Mouse (Mus musculus) stomach, postnatal 0 days (tissue): ENCODE measurements around the gene Chic1. TPM values are rescaled to one million over a fixed set of nuclear protein-coding genes. Genes with fewer than 3 reads are reported as not detected.

ENCODE experiments used
- ATAC-seq: fragments of 200-750 bp; cut with Nextera tagmentation; 2 replicates; pipeline ENCODE4 v1.8.0; 2017; ENCODE audit not compliant: low FRiP score, low TSS enrichment
- DNase-seq: peaks from one replicate; pipeline ENCODE4 v3.0.0-alpha.2; 2016; ENCODE audit warnings: low spot score
- H3K27ac ChIP-seq: fragments of 300-500 bp; sonication (generic); replicated peaks from 2 replicates; pipeline ENCODE4 v1.5.1; 2014; ENCODE audit warnings: mild to moderate bottlenecking, control low read depth
- H3K27me3 ChIP-seq: fragments of 300-500 bp; sonication (generic); 2 replicates; pipeline ENCODE4 v1.6.1; 2014; ENCODE audit warnings: low read length; ENCODE audit not compliant: control insufficient read depth, insufficient read depth
- H3K36me3 ChIP-seq: fragments of 300-500 bp; sonication (generic); 2 replicates; pipeline ENCODE4 v1.6.1; 2014; ENCODE audit warnings: low read length, mixed read lengths; ENCODE audit not compliant: control insufficient read depth, insufficient read depth
- H3K4me1 ChIP-seq: fragments of 300-500 bp; sonication (generic); replicated peaks from 2 replicates; pipeline ENCODE4 v1.6.1; 2014; ENCODE audit warnings: antibody characterized with exemption; ENCODE audit not compliant: control insufficient read depth, insufficient read depth
- H3K4me2 ChIP-seq: fragments of 300-500 bp; sonication (generic); replicated peaks from 2 replicates; pipeline ENCODE4 v1.6.1; 2014; ENCODE audit warnings: low read depth, mild to moderate bottlenecking, control low read depth, moderate library complexity
- H3K4me3 ChIP-seq: fragments of 300-500 bp; sonication (generic); 2 replicates; pipeline ENCODE4 v1.5.1; 2014; ENCODE audit warnings: low read depth, low read length, control low read depth
- H3K9ac ChIP-seq: fragments of 300-500 bp; sonication (generic); 2 replicates; pipeline ENCODE4 v1.6.1; 2014; ENCODE audit warnings: mild to moderate bottlenecking, low read length, control low read depth, mixed read lengths
- H3K9me3 ChIP-seq: fragments of 300-500 bp; sonication (generic); 2 replicates; pipeline ENCODE4 v1.6.1; 2016; ENCODE audit warnings: low read length; ENCODE audit not compliant: control insufficient read depth
- CTCF ChIP-seq: IDR thresholded peaks from 2 replicates; pipeline ENCODE4 v1.5.1; 2016; ENCODE audit warnings: antibody characterized with exemption, low read depth, mild to moderate bottlenecking, moderate library complexity
- EP300 ChIP-seq: optimal IDR thresholded peaks from 2 replicates; pipeline ENCODE3; 2016; ENCODE audit warnings: antibody characterized with exemption
- WGBS: fragments of 180-500 bp; shearing (Covaris S2); extraction: QIAGEN DNeasy Blood & Tissue Kit; methylation state at CpG from one replicate; pipeline ENCODE4 v1.1.7; 2014; 5-methylcytosine and 5-hydroxymethylcytosine counted together
- polyA plus RNA-seq: library from polyadenylated mRNA; unstranded; fragments of >200 nt; fragmentation: Nextera tagmentation; extraction: Ambion mirVana; gene quantifications from 2 replicates; pipeline ENCODE4 v1.2.1, GENCODE M21; 2015

Gene Chic1
- polyA plus RNA-seq, 1 experiment from 2014 or later: 0.92 TPM

- Histone ChIP-seq H3K9me3 (no peaks in the 10 kb centered on the region), H3K27ac (no peak overlapping the region), H3K36me3 (no peaks in the 10 kb centered on the region), H3K4me2 (no peak overlapping the region), H3K9ac (no peak overlapping the region), H3K27me3 (no peaks in the 10 kb centered on the region), H3K4me1 (no peaks in the 10 kb centered on the region), H3K4me3 (no peak overlapping the region)
- ATAC-seq: no peak
- DNase-seq: no peak
- TF ChIP-seq EP300 (no peak), CTCF (no peak)
- 55% methylated on average over 8 of the region's 8 CpGs for WGBS
Measured at GRCm38 (mm10) chrX:103329386-103329785, 26.9 kb upstream of the Chic1 start.

GRCm38 (mm10) chrX:103331125-103331858, 25.0 kb upstream of the Chic1 start:
- Histone ChIP-seq H3K36me3 (no peaks in the 10 kb centered on the region), H3K9ac (no peak overlapping the region), H3K4me1 (no peaks in the 10 kb centered on the region), H3K4me3 (no peak overlapping the region), H3K27me3 (no peaks in the 10 kb centered on the region), H3K27ac (no peak overlapping the region), H3K9me3 (no peaks in the 10 kb centered on the region), H3K4me2 (no peak overlapping the region)
- no peak for TF ChIP-seq CTCF
- no peak for TF ChIP-seq EP300
- DNase-seq: no peak
- no peak for ATAC-seq
- WGBS: 36% methylated on average over 5 of the region's 5 CpGs

GRCm38 (mm10) chrX:103341369-103342113, 14.7 kb upstream of the Chic1 start:
- no peaks in the 10 kb centered on the region for H3K27me3 ChIP-seq
- no peaks in the 10 kb centered on the region for H3K9me3 ChIP-seq
- DNase-seq: no peak
- no peak overlapping the region for H3K4me2 ChIP-seq
- H3K4me1 ChIP-seq: no peaks in the 10 kb centered on the region
- 71% methylated on average over 3 of the region's 3 CpGs for WGBS
- TF ChIP-seq CTCF (no peak), EP300 (no peak)
- no peak for ATAC-seq
- no peak overlapping the region for H3K9ac ChIP-seq
- no peaks in the 10 kb centered on the region for H3K36me3 ChIP-seq
- no peak overlapping the region for H3K4me3 ChIP-seq
- H3K27ac ChIP-seq: no peak overlapping the region

DNA sequence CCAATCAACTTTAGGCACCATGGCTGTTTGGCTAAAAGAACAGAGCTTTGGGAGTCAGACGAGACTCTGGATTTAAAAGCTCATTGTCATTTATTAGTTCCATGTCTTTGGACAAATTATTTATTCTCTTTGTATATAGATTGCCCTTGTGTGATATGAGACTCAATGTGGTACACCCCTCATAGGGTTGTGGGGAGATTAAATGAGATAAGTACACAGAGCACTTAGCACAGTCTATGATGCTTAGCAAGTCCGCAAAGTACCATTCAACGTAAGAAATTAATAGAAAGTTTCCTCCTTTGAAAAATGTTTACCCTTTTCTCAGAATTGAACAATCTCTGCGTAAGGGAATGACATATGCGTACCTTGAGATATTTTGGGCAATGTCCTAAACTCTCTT, 492 bp upstream of the Chic1 start:
- H3K9ac ChIP-seq: no peak overlapping the region
- H3K4me1 ChIP-seq: no peaks in the 10 kb centered on the region
- no peak overlapping the region for H3K27ac ChIP-seq
- WGBS: 29% methylated on average over 5 of the region's 5 CpGs
- no peaks in the 10 kb centered on the region for H3K36me3 ChIP-seq
- H3K4me2 ChIP-seq: peak overlapping the region; percentile 62
- H3K4me3 ChIP-seq: peak overlapping the region; percentile 56
- no peaks in the 10 kb centered on the region for H3K9me3 ChIP-seq
- ATAC-seq (no peak), DNase-seq (no peak)
- no peak for TF ChIP-seq CTCF
- no peak for TF ChIP-seq EP300
- no peaks in the 10 kb centered on the region for H3K27me3 ChIP-seq

DNA sequence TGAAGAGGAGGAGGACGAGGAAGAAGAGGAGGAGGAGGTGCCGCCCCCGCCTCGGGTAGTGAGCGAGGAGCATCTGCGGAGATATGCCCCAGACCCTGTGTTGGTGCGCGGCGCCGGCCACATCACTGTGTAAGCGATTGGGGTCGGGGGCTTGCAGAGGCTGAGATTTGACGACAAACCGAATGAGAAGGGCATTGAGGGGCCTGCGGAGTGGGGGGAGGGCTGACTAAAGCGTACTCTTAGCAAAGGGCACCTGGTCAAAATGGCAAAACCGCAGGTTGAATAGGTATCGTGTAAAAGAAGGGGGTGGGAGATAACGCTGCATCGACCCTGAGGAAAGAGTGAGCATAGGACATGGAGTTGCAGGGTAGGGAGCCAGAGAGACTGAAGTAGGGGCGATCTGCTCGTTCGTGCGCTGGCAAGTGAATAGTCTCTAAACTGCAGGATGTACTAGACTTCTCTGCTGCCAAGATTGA, 523 bp downstream of the Chic1 start:
- Histone ChIP-seq H3K9ac (peak overlapping the region; percentile 58), H3K27ac (no peak overlapping the region), H3K36me3 (no peaks in the 10 kb centered on the region), H3K4me1 (no peaks in the 10 kb centered on the region), H3K9me3 (no peaks in the 10 kb centered on the region), H3K27me3 (no peaks in the 10 kb centered on the region), H3K4me2 (peak overlapping the region; percentile 62), H3K4me3 (peak overlapping the region; percentile 56)
- peak; percentile 26; the same call in 1 of the 2 replicates for ATAC-seq
- no peak for DNase-seq
- 11% methylated on average over 24 of the region's 24 CpGs for WGBS
- TF ChIP-seq EP300: no peak
- TF ChIP-seq CTCF: no peak

GRCm38 (mm10) chrX:103366201-103366600, 9.9 kb downstream of the Chic1 start:
- H3K9me3 ChIP-seq: no peaks in the 10 kb centered on the region
- TF ChIP-seq EP300: no peak
- TF ChIP-seq CTCF: no peak
- WGBS: 43% methylated on average over 5 of the region's 5 CpGs
- H3K36me3 ChIP-seq: no peaks in the 10 kb centered on the region
- no peak for DNase-seq
- no peak overlapping the region for H3K4me3 ChIP-seq
- H3K4me1 ChIP-seq: no peaks in the 10 kb centered on the region
- no peak overlapping the region for H3K4me2 ChIP-seq
- no peak for ATAC-seq
- no peak overlapping the region for H3K27ac ChIP-seq
- no peaks in the 10 kb centered on the region for H3K27me3 ChIP-seq
- H3K9ac ChIP-seq: no peak overlapping the region
